Mouse (Mus musculus): ENCODE data around the gene Mink1. TPM values are rescaled to one million over a fixed set of nuclear protein-coding genes. Genes with fewer than 3 reads are reported as not detected.

Gene Mink1
- total RNA-seq, 2 experiments from 2014 or later = 16.5 to 18.0 TPM

DNA sequence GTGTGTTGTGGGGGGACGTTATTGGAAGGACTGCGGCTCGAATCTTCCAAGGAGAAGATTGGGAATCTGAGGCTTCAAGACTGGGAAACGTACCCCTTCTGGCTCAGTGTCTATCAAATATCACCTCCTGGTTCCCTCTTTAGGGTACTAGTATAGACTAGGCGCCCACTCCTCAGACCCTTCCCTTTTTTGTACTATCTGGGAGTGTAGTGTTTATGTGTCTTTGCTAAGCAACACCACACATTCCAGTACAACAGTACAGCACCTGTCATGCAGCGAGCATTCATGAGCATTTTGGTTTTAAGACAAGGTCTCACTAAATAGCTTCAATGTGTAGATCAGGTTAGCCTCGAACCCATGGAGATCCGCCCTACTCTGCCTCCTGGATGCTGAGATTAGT lies 11.2 kb upstream of the Mink1 start:
- ATAC-seq (replicated peaks; ENCODE audit: poor library complexity) = no peak

DNA sequence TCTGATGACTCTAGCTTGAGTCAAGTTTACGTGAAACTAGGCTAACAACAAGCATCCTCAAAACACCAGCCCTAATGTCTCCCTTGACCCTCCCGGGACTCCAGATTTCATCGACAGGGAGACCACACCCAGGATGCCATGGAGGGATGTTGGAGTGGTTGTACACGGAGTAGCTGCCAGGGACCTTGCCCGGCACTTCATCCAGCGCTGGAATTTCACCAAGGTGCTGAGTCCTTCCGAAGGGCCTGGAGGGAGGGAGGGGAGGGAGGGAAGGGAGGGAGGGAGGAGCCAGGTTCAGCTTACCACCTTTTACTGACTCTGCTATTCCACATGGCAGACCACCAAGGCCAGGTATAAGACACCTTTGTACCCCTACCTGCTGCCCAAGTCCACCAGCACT lies 8.7 kb upstream of the Mink1 start:
- ATAC-seq (replicated peaks; ENCODE audit: poor library complexity) = no peak

DNA sequence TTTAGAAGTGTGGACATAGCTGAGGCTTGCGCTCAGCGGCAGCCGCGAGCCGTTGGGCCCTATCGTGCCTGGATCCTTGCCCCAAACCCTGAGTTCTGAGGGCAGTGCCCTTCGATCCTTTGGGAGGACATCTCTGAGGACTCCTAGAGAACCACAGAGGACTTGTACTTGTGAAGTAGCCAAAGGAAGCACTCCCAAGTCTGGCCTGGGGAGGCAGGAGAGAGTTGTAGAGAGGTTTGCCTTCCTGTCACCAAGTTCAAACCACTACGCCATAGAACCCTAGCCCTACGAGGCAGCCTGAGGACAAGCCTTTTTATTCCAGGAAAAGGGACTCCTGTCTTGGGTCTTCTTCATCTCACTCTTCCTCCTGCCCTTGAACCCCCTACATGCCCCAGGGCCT lies 5.1 kb upstream of the Mink1 start:
- peak; percentile 52; the same call in 1 of the 2 replicates for ATAC-seq (replicated peaks; ENCODE audit: poor library complexity)

DNA sequence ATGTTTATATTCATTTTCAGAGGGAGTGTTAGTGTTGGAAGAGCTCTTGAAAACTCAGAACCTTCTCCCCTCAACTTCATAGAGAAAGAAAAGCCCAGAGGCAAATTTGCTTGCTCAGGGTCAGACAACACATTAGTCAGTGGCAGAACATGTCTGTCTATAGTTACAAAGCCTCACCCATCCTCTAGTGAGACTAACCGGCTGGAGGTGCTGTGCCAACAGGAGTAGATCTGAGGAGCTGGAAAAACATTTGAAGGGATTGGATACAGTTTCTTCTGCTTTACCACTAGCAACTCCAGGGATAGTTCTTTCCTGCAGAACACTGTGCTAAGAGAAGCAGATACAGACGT lies 769 bp upstream of the Mink1 start:
- no peak for ATAC-seq (replicated peaks; ENCODE audit: poor library complexity)

DNA sequence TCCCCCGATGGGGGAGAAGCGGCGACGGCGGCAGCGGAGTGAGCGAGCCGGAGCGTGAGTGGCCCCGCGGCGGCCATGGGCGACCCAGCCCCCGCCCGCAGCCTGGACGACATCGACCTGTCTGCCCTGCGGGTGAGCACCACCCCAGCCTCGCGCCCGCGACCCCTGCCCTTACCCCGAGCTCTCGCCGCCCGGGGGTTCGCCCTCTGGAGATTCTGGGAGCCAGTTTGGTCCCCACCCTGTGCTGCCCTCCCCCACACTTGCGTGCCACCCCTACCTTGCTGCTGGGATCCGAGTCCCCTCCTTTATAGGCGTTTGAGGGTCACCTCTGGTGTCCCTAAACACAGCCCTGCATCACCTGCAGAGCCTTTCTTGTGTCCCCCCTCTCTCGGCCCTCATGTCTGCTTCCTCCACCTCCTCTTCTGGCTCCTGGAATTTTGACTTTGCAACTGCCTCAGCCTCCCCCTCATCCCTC lies 351 bp downstream of the Mink1 start:
- no peak for ATAC-seq (replicated peaks; ENCODE audit: poor library complexity)

DNA sequence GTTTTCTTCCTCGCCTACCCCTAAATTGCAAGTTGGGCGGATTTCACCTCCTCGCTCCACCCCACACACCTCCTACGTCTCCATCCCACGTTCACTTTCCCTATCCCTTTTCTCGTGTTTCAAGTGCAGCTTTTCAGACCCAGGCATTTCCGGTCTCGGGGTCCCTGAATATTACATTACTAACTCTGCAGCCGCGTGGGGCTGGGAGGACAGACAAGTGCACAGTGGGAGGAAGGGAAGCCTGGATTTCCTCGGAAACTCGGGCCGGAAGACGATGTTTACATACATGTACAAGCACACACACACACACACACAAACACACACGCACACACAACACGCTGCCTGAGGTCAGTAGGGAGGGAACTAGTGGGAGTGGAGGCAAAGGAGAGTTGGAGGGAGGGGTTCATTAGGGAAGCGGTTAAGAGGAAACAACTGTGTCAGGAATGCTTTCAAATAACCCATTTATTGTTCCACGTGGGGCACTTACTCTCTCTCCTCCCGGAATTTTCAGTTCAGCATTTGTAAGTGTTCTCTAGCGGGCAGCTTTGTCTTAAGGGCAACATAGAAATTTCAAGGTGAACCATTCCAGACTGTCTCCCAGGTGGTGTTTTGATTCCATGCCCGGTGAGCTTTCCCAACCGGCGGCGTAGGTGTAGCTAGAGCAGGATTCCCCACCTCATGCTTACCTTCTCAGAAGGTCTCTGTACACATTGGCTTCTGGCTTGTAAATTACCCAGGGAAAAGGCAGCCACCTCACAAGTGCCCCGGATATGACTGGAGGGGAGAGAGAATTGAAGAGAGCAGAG lies 992 bp downstream of the Mink1 start:
- ATAC-seq (replicated peaks; ENCODE audit: poor library complexity) = peak; percentile 14; the same call in 1 of the 2 replicates

DNA sequence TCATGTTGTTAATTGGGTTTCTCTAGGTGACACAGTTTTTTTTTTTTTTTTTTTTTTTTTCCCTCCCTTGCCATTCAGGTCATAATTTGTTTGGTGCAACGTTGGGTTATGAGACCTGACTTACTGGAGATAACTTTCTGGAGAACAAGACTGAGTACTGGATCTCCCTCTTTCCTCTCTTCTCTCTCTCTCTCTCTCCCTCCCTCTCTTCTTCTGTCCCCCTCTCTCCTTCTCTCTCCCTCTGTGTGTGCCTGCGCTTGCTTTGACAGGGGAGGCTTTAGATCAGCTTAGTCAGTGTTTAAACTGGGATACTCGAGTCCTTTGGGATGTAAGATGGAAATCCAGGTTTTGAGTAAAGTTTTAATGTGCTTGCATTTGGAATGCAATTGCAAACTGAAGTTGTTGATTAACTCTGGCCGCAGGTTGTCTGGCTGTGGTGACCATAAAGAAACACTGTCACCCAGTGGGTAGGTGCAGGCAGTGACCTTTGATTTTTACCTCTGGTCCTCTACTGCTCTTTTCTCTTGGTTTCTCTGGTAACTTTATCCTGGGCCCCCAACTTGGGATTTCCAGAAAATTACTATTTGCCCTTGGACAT lies 1.7 kb downstream of the Mink1 start:
- no peak for ATAC-seq (replicated peaks; ENCODE audit: poor library complexity)

DNA sequence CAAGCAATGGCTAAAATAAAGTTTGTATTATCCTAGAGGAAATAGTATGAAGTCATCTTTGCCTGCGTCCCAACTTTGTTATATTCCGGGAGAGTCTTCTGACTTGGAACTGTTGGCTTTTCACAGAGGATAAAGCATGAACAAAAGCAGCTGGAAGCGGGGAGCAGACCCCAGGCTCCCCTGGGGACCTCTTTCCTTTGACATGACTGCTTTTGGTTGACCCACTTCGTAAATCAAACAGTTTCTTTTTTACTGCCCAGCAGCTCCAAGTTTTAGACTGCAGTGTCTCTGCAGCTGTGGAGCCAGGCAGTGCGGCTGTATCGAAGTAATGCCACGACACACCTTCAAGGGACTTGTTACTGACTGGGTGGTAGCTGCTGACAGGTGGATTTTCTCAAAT lies 3.9 kb downstream of the Mink1 start:
- ATAC-seq (replicated peaks; ENCODE audit: poor library complexity) = no peak

DNA sequence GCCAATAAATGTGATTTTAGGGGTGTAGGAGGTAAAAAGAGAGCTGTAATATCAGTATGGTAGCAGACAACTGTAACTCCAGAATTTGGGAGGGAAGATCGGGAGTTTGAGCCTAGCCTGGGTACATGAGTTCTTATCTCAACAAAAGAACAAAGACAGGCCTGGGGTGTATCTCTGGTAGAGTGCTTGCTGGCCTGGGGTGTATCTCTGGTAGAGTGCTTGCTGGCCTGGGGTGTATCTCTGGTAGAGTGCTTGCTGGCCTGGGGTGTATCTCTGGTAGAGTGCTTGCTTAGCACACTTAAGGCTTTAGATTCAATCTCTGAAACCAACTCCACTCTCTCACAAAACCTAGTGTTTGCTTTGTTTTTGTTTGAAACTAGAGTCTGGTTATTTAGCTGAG lies 7.9 kb downstream of the Mink1 start:
- peak; percentile 94 for ATAC-seq (replicated peaks; ENCODE audit: poor library complexity)

DNA sequence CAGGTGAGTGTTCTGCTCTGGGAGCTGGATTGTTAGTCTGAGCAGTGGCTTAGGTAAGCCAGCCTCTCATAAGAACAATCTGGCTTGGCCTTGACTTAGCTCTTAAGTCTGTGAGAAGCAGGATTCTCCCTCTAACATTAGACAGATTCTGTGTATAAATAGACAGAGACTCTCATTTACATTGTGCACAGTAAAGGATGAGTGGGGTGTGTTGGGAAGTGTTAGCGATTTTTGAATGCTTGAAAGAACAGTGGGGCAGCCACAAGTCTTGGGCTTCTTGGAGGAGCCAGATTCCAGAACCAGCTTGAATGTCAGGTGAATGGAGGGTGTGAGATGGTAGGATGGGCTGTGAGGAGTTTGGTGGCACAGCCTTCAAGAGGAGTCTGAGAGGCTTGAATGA lies 9.0 kb downstream of the Mink1 start:
- ATAC-seq (replicated peaks; ENCODE audit: poor library complexity) = no peak

DNA sequence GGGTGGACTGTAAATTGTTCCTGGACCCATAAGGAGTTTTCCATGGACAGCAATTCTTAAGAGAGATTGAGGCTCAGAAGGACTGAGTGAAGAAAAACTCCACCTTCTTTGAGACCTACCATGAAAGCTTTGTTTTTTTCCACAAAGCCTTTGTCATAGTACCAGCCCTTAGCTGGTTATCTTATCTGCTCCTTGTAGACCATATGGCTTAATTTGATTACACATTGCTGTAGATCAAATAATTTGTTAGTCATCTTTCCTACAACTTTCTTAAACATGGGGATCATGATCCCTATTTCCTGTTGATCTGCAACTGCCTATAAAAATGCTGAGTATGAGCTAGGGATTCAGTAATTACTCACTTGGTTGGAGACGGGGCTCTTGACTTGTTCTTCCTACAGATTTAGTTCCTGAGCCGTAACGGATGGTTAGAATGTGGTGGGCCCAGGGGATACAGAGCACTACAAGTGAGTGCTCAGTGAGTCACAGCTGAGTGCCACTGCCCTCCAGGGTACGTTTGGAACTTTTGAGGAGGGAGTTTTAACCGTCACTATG lies 9.7 kb downstream of the Mink1 start:
- 0 out of 2 replicates have a peak, but pooled peaks have one; percentile 34 for ATAC-seq (replicated peaks; ENCODE audit: poor library complexity)

DNA sequence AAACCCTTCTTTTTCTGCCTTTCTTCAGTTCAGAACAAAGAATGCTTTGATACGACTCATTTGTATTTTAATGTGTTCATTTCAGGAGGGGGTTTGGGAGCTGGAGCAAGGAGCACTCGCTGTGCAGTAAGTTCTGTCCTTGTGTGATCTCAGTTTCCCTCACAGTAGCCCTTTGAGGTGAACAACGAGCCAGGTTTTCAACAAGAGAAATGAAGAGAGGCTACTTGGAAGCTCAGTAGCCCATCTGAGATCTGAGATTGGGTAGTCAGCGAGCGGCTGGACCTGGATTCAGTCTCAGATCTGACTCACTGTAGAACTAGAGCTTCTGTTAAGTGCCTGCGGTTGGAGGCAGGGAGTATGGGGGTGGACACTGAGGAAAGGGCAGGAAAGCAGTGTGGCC lies 11.2 kb downstream of the Mink1 start:
- no peak for ATAC-seq (replicated peaks; ENCODE audit: poor library complexity)

DNA sequence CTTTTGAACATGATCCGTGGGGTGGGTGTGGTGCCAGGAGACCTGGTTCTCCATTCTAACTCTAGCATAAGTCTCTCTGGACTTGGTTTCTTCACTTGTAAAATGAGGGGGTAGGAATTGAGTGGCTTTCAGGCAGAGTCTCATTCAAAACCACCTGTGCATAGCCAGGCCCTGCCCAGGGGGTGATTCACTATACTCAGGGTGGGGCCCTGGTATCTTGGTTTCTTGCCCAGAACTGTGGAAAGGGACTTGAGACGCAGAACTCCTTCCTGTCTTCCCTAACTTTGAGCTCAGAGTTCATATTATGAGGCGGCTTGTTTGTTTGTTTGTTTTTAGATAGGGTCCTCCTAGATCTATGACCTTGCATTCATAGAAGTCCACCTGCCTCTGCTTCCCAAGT lies 14.5 kb downstream of the Mink1 start:
- no peak for ATAC-seq (replicated peaks; ENCODE audit: poor library complexity)

DNA sequence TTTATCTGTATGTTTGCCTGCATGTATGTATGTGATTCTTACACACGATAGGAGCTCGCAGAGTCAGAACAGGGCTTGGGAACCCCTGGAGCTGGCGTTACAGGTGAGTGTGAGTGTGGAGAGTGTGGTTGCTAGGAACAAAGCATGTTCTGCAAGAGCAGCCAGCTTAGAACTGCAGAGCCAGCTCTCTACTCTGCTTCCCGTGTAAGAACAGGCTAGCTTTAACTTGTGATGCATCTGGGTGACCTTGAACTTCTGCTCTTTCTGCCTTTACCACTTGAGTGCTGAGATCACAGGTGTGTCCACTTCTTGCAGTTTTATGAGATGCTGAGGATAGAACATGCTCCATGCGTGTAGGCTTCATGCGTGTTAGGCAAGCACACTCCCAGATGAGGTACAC lies 16.3 kb downstream of the Mink1 start:
- ATAC-seq (replicated peaks; ENCODE audit: poor library complexity) = no peak

DNA sequence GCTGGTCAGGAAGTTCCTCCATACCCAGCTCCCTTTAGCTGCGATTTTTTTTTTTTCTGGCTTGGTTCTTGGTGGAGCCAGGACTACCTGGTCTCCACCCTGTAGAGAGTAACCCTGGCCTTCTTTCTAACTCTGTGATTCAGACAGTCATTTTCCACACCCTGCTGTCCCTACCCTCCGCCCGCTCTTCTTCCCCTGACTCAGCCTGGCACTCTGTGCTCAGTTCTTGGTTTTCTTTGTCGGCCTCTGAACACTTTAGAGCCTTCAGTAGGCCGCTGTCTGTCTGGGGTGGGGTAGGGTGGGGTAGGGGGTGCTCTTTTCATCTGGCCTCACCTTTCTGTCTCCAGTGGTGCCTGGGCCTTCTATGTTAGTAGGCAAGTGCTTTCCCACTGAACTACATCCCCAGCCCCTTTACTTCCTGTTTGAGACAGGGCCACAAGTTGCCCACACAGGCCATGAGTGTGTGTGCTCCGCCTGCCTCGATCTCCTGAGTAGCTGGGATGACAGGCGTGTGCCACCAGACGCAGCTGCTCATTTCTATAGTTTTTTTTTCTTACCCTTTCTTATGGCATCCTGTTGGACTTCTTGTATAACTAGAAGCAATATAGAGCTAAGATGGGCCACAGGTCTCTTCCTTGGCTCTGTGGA lies 17.2 kb downstream of the Mink1 start:
- no peak; the same call in 1 of the 2 replicates for ATAC-seq (replicated peaks; ENCODE audit: poor library complexity)

DNA sequence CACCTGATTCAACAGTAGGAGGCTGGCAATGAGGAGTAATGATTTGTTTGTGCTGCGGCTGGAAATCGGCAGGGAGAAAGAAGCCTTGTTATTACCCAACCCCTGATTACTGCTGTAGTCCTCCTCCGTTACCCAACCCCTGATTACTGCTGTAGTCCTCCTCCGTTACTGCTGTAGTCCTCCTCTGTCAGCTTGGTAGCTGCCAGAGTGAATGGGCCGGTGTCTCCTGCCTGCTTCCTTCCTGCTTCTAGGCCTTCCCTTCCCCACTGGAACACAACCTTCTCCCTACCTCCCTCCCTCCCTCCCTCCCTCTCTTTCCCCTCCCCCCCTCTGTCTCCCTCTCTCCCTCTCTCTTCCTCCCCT lies 17.7 kb downstream of the Mink1 start:
- peak; percentile 33; the same call in 1 of the 2 replicates for ATAC-seq (replicated peaks; ENCODE audit: poor library complexity)

DNA sequence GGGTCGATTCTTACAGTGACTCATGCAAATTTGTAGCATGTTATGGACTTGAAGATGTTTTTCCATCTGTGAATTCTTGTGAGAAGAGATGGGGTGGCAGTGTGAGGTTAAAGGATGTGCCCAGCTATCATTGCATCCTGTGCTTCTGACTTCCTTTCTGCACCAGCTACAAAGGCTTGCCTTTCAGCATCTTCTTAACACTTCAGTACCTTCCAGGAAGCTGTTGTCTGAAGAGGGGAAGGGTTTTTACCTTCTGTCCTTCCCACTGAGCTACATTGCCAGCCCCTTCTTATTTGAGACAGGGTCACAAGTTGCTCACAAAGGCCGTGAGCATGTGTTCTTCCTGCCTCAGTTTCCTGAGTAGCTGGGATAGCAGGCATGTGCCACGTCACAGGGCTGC lies 18.2 kb downstream of the Mink1 start:
- no peak for ATAC-seq (replicated peaks; ENCODE audit: poor library complexity)

DNA sequence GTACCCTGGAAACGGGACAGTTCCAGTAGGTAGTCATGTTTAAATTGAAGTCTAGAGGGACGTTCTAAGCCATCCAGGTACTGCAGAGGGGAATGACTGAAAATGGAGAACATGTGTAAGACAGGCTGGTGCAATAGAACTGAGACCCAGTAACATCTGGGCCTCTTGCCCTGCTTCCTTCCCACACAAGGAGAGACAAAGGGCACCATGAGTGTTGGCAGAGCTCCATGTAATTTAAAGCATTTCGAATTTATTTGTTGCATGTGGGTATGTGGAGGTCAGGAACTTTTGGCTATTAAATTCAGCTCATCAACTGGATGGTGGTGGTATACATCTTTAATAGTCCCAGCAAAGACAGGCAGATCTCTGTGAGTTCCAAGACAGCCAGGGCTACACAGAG lies 19.5 kb downstream of the Mink1 start:
- ATAC-seq (replicated peaks; ENCODE audit: poor library complexity) = no peak

DNA sequence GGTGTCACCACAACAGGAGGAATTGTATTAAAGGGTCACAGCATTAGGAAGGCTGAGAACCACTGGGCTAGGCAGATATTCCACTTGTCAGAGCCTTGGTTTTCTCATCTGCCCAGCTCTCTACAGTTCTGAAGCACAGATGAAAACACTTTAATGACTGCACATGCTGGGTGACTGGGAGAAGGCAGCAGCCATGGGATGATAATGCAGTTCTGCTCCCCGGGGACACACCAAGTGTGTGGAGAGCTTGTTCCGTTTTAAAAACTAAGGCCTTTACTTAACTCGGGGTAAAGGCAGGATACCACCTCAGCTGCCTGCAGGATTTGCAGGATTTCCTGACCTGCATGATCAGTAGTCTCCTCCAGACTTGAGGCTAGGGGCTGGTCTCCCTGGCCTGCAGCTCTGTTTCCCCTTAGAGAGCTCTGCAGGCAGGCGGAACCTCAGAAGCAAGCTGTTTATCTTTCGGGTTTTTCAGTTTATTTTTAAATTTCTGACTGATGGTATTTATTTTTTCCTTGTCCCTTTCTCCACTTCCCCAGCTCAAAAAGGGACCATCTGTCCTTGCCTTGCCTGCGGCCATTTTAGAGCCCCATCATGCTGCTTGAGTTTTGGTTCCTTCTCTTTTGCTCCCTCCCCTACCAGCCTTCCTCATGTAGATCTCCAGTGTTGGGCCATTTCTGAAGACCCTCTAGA lies 20.5 kb downstream of the Mink1 start:
- ATAC-seq (replicated peaks; ENCODE audit: poor library complexity) = peak; percentile 45; the same call in 1 of the 2 replicates

DNA sequence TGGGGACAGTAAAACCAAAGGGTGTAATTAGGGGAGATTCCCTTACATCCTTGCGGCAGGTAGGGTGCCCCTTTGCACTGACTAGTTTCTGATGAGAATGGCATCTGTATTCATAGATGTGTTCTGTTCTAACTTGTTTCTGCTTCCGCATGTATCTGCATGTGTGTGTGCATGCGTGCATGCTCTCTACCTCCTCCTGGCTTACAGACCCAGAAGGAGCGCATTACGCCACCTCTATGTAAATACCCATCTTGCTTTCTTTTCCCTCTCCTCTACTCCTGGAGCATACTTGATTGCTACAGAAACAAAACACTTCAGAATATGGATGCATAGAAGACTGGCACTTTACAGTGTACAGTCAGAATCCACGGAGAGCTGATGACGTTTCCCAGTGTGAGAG lies 21.1 kb downstream of the Mink1 start:
- no peak for ATAC-seq (replicated peaks; ENCODE audit: poor library complexity)

DNA sequence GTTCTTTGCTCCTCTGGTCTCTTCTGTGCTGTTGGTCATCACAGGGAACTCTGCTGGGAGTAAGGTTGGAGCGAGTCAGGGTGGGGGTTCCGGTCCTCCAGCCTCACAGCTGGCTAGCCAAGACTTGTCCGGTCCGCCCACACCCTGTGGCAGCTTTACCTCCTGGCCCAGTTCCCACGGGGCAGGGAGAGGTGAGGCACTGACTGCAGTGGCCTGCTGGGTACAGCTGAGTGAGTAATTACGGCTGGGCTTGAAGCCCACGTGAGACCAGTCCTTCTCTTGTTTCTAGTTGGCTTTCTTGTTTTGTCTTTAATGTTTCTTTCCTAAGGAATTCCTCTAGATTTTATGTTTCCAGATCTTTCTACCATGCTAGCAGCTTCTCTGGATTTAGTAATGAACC lies 22.8 kb downstream of the Mink1 start:
- ATAC-seq (replicated peaks; ENCODE audit: poor library complexity) = no peak
